Mouse (Mus musculus): ENCODE data around the gene Thy1.

DNA sequence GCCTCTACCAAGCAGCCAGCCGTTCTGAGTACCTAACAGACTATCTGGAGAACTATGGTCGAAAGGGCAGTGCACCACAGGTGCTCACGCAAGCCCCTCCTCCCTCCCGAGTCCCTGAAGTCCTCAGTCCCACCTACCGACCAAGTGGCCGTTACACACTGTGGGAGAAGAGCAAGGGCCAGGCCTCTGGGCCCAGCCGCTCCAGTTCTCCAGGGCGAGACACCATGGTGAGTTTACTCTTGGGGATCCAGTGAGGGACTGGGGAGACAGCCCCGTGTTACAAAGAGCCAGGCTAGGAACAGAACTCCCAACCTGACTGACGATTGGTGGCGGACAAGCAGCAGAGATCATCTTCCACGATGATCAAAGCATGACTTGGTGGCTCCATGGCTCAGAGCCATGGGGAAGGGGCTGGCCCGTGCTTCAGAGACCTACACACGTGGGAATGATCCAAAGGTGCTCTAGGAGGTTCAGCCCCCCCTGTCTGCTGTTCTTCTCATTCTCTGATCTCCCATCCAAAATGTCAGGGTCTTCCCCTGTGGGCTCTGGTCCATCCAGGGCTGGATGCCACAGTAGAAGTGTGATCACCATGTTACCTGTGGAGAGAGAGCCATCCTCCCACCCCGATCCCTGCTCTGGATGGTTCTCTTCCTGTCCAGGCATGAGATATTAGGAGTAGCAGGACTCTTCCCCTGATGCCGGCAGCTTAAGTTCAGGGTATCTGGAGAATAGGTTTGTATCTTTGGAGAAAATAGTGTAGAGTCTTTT lies 33.0 kb downstream of the Thy1 start:
- TF ChIP-seq EP300 (IDR thresholded peaks at IDR 0.05; ENCODE audit: low read depth in 1 of 2, low read length in 2 of 2) = no peak
- TF ChIP-seq POLR2AphosphoS2 (IDR thresholded peaks at IDR 0.05; ENCODE audit: low read length) = no peak
- no peak for TF ChIP-seq E2F4 (IDR thresholded peaks at IDR 0.05; ENCODE audit: borderline replicate concordance, low read depth, low read length)
- TF ChIP-seq USF1 (IDR thresholded peaks at IDR 0.05; ENCODE audit: low read depth, low read length) = no peak
- TF ChIP-seq JUND (IDR thresholded peaks at IDR 0.05; ENCODE audit: low read depth, low read length) = no peak
- no peak for TF ChIP-seq POLR2AphosphoS5 (IDR thresholded peaks at IDR 0.05; ENCODE audit: borderline replicate concordance, low read depth, low read length)
- TF ChIP-seq POLR2A (IDR thresholded peaks at IDR 0.05; ENCODE audit: control insufficient read depth in 1 of 2, insufficient read depth in 1 of 2, low read depth in 1 of 2, low read length in 2 of 2, poor library complexity in 1 of 2) = no peak
- no peak for TF ChIP-seq ETS1 (IDR thresholded peaks at IDR 0.05; ENCODE audit: low read depth, low read length)
- no peak for TF ChIP-seq CTCF (IDR thresholded peaks at IDR 0.05 in 2 of 3, conservative IDR thresholded peaks at IDR 0.05 in 1 of 3; ENCODE audit: control insufficient read depth in 1 of 3, insufficient read depth in 1 of 3, low read depth in 2 of 3, low read length in 3 of 3, poor library complexity in 1 of 3, severe bottlenecking in 1 of 3)
- no peak for TF ChIP-seq BHLHE40 (IDR thresholded peaks at IDR 0.05; ENCODE audit: borderline replicate concordance, low read depth, low read length)
- no peak for TF ChIP-seq NELFE (IDR thresholded peaks at IDR 0.05; ENCODE audit: low read depth, low read length)
- TF ChIP-seq ZKSCAN1 (IDR thresholded peaks at IDR 0.05; ENCODE audit: low read depth, low read length) = no peak
- no peak for TF ChIP-seq ZNF384 (IDR thresholded peaks at IDR 0.05; ENCODE audit: low read depth, low read length)
- TF ChIP-seq GATA1 (IDR thresholded peaks at IDR 0.05; ENCODE audit: low read depth, low read length) = no peak
